Mouse (Mus musculus) lung, postnatal 0 days (tissue): ENCODE data around the gene Kcnn3.

ENCODE experiments used
- CTCF ChIP-seq: IDR thresholded peaks from 2 replicates; pipeline ENCODE4 v1.5.1; 2016; ENCODE audit warnings: antibody characterized with exemption, mild to moderate bottlenecking
- EP300 ChIP-seq: IDR thresholded peaks from 2 replicates; pipeline ENCODE4 v1.6.1; 2016; ENCODE audit warnings: antibody characterized with exemption, mild to moderate bottlenecking, control low read depth

GRCm38 (mm10) chr3:89534566-89535097 is 14.7 kb downstream of the Kcnn3 start:
- TF ChIP-seq CTCF (no peak), EP300 (no peak)
